Mouse (Mus musculus): Measurements from ENCODE around the gene Grm7.

DNA sequence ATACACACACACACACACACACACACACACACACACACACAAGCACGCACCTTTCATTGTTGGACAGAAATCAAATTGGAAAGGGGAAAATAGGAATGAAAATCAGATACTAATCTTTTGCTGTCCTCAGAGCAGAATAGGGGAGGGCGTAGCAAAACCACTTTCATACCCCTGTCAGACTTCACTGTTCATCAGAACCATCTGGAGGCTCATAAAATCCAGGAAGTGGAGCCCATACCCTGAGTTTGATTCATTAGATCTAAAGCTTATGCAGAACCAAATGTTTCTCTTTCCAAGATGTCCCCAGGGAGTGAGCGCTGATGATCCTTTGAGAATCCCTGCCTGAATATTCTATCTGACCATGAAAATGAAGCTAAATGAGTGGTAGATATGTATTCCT, 611.6 kb downstream of the Grm7 start:
- TF ChIP-seq CTCF (IDR thresholded peaks at IDR 0.05; ENCODE audit: extremely low read depth, insufficient read depth, low read length): no peak
- no peak for TF ChIP-seq POLR2A (IDR thresholded peaks at IDR 0.05; ENCODE audit: extremely low read depth, insufficient read depth, low read length)

All from cortical plate, adult 2 months (tissue).